In the genomic region with DNA sequence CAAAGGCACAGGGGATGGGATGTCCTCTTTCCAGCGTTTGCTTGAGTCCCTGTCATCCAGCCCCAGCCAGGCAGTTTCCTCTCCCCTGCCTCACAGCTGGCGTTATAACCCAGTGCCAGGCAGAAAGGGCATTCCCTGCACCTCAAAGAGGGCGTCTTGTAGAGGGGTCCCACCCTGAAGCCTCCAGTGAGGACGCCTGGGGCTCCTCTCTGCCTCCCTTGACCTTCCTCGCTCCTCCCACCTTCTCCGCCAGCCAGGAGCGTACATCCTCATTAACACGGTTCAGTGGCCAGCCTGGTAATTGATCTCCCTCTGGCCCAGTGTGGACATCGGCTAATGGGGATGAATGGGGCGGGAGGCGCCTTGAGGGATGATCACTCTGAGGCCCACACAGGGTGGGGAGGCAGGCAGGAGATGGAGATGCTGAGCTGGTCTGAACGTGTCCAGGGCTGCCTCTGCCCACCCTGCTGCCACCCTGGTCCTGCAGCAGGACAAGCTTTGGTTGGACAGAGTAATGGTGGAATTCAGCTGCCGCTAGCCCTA, we compare ENCODE assay signal across 20 mouse cellular contexts. TPM values are rescaled to one million over a fixed set of nuclear protein-coding genes. Genes with fewer than 3 reads are reported as not detected.
DNase-seq lines count a peak whose midpoint lies in the region; ATAC-seq lines count a peak whose summit lies in the region.
"Had no signal": no experiment of that assay in that cellular context is flagged by ENCODE, and none has a peak within 500 bp of the region (broad histone marks: within the 10 kb centered on the region; RNA-seq: fewer than 3 reads in every experiment).

No protein-coding gene starts in this region.

- WGBS in midbrain, embryonic 10.5 days: 23% methylated on average over 13 of the region's 13 CpGs
- whole genome bisulfite sequencing in midbrain, embryonic 15.5 days: 20% methylated on average over 13 of the region's 13 CpGs
- 9% methylated on average over 13 of the region's 13 CpGs for WGBS in hindbrain, embryonic 13.5 days

- H3K9me3 ChIP-seq in midbrain, embryonic 10.5 days (replicated peaks): no peaks in the 10 kb centered on the region
- H3K9me3 ChIP-seq in midbrain, embryonic 15.5 days: no peaks in the 10 kb centered on the region; the same call in 1 of the 2 replicates
- H3K9me3 ChIP-seq in hindbrain, embryonic 13.5 days: no peaks in the 10 kb centered on the region
- H3K9me3 ChIP-seq: embryonic facial prominence, embryonic 15.5 days; forebrain, embryonic 13.5 days; G1E had no signal

- no peak for DNase-seq in midbrain, embryonic 10.5 days (ENCODE audit: low spot score)
- peak; percentile 50 for DNase-seq in embryo, embryonic 11 days
- DNase-seq in retina, embryonic 14.5 days (ENCODE audit: low spot score): peak; percentile 81
- no peak for DNase-seq in layer of hippocampus, adult 9-11 months
- no peak for DNase-seq in urinary bladder, postnatal 36 days (ENCODE audit: low spot score in 2 of 2)
- DNase-seq in cerebellum, adult 9-10 months: no peak
- DNase-seq: adrenal gland, postnatal 10 days; cerebellum, adult 9-11 months; kidney, postnatal 14 days; liver; lung, embryonic 14.5 days had no signal

- no peak overlapping the region for H3K9ac ChIP-seq in midbrain, embryonic 15.5 days
- peak overlapping the region; percentile 35; the same call in 1 of the 2 replicates for H3K9ac ChIP-seq in hindbrain, embryonic 13.5 days
- H3K9ac ChIP-seq: embryonic facial prominence, embryonic 15.5 days; forebrain, embryonic 13.5 days; lung, embryonic 14.5 days had no signal

- H3K36me3 ChIP-seq in midbrain, embryonic 10.5 days: no peaks in the 10 kb centered on the region
- no peaks in the 10 kb centered on the region for H3K36me3 ChIP-seq in midbrain, embryonic 15.5 days (replicated peaks)
- H3K36me3 ChIP-seq in hindbrain, embryonic 13.5 days: no peaks in the 10 kb centered on the region
- H3K36me3 ChIP-seq: embryonic facial prominence, embryonic 15.5 days; G1E had no signal

- no peak overlapping the region for H3K4me2 ChIP-seq in midbrain, embryonic 15.5 days
- H3K4me2 ChIP-seq in hindbrain, embryonic 13.5 days: no peak overlapping the region
- H3K4me2 ChIP-seq: embryonic facial prominence, embryonic 15.5 days; forebrain, embryonic 13.5 days; lung, embryonic 14.5 days had no signal

- ATAC-seq in midbrain, embryonic 15.5 days (replicated peaks): no peak; the same call in 1 of the 2 replicates
- peak; percentile 43 for ATAC-seq in hindbrain, embryonic 13.5 days (ENCODE audit: low FRiP score)
- ATAC-seq: forebrain, embryonic 13.5 days had no signal

- H3K4me1 ChIP-seq in midbrain, embryonic 10.5 days: peaks cover 18% of the 10 kb centered on the region
- peaks cover 7% of the 10 kb centered on the region; the same call in 1 of the 2 replicates for H3K4me1 ChIP-seq in midbrain, embryonic 15.5 days
- H3K4me1 ChIP-seq in hindbrain, embryonic 13.5 days (replicated peaks): peaks cover 16% of the 10 kb centered on the region
- H3K4me1 ChIP-seq: embryonic facial prominence, embryonic 15.5 days had no signal

- peaks cover 54% of the 10 kb centered on the region for H3K27me3 ChIP-seq in midbrain, embryonic 10.5 days (ENCODE audit: low read depth, poor library complexity, severe bottlenecking)
- no peaks in the 10 kb centered on the region for H3K27me3 ChIP-seq in midbrain, embryonic 15.5 days (replicated peaks)
- H3K27me3 ChIP-seq in hindbrain, embryonic 13.5 days: peaks cover 17% of the 10 kb centered on the region; the same call in 1 of the 2 replicates

- H3K4me3 ChIP-seq in midbrain, embryonic 10.5 days: no peak overlapping the region
- H3K4me3 ChIP-seq in midbrain, embryonic 15.5 days: no peak overlapping the region
- H3K4me3 ChIP-seq in hindbrain, embryonic 13.5 days: no peak overlapping the region
- H3K4me3 ChIP-seq: embryonic facial prominence, embryonic 15.5 days; forebrain, embryonic 13.5 days; myocyte had no signal

- 0 out of 2 replicates have a peak overlapping the region, but pooled peaks have one; percentile 30 for H3K27ac ChIP-seq in midbrain, embryonic 10.5 days (replicated peaks)
- H3K27ac ChIP-seq in midbrain, embryonic 15.5 days: no peak overlapping the region
- peak overlapping the region; percentile 19; the same call in 1 of the 2 replicates for H3K27ac ChIP-seq in hindbrain, embryonic 13.5 days
- H3K27ac ChIP-seq: embryonic facial prominence, embryonic 15.5 days; forebrain, embryonic 13.5 days had no signal

RNA-seq across cellular contexts. Expression of a gene that starts 17.3 kb away (rescaled TPM):
- polyA plus RNA-seq in midbrain, embryonic 10.5 days (2016; fragmentation: Nextera tagmentation; extraction: Ambion mirVana): 12.9 and 20.6 TPM in 2 replicates
- 49.3 and 54.0 TPM in 2 replicates for polyA plus RNA-seq in midbrain, embryonic 15.5 days (2015; fragmentation: Nextera tagmentation; extraction: Ambion mirVana)
- polyA plus RNA-seq in hindbrain, embryonic 13.5 days (2015; fragmentation: Nextera tagmentation; extraction: Ambion mirVana): 50.4 and 54.0 TPM in 2 replicates

RNA-seq across cellular contexts. Expression of a gene that starts 22.7 kb away (rescaled TPM):
- not detected in 2 replicates for polyA plus RNA-seq in midbrain, embryonic 10.5 days (2016; fragmentation: Nextera tagmentation; extraction: Ambion mirVana)
- polyA plus RNA-seq in midbrain, embryonic 15.5 days (2015; fragmentation: Nextera tagmentation; extraction: Ambion mirVana): not detected in 2 replicates
- polyA plus RNA-seq in hindbrain, embryonic 13.5 days (2015; fragmentation: Nextera tagmentation; extraction: Ambion mirVana): not detected in 2 replicates
- polyA plus RNA-seq: embryonic facial prominence, embryonic 15.5 days; forebrain, embryonic 13.5 days; G1E; heart, embryonic 14.5 days; lung, embryonic 14.5 days; myocyte; stomach, embryonic 14.5 days; thymus, postnatal 0 days had no signal

RNA-seq across cellular contexts. Expression of a gene that starts 40.1 kb away (rescaled TPM):
- 1.5 TPM in 2 replicates for polyA plus RNA-seq in midbrain, embryonic 10.5 days (2016; fragmentation: Nextera tagmentation; extraction: Ambion mirVana)
- 56.0 and 56.4 TPM in 2 replicates for polyA plus RNA-seq in midbrain, embryonic 15.5 days (2015; fragmentation: Nextera tagmentation; extraction: Ambion mirVana)
- polyA plus RNA-seq in hindbrain, embryonic 13.5 days (2015; fragmentation: Nextera tagmentation; extraction: Ambion mirVana): 18.7 and 20.8 TPM in 2 replicates
- polyA plus RNA-seq: G1E; heart, embryonic 14.5 days; lung, embryonic 14.5 days; myocyte; thymus, postnatal 0 days had no signal

RNA-seq across cellular contexts. Expression of a gene that starts 56.8 kb away (rescaled TPM):
- 0.88 and 1.1 TPM in 2 replicates for polyA plus RNA-seq in midbrain, embryonic 10.5 days (2016; fragmentation: Nextera tagmentation; extraction: Ambion mirVana)
- polyA plus RNA-seq in midbrain, embryonic 15.5 days (2015; fragmentation: Nextera tagmentation; extraction: Ambion mirVana): 26.0 and 32.7 TPM in 2 replicates
- polyA plus RNA-seq in hindbrain, embryonic 13.5 days (2015; fragmentation: Nextera tagmentation; extraction: Ambion mirVana): 6.5 and 6.9 TPM in 2 replicates
- polyA plus RNA-seq: G1E had no signal

Comparison
In these comparisons a context has a peak if more than half of its experiments do, and no peak if none do; other contexts are left out.
1. DNase-seq: peak in embryo, embryonic 11 days (single experiment) and retina, embryonic 14.5 days (single experiment); none in midbrain, embryonic 10.5 days (single experiment), layer of hippocampus, adult 9-11 months (single experiment), urinary bladder, postnatal 36 days (0 of 2) and cerebellum, adult 9-10 months (single experiment).